Mouse (Mus musculus): ENCODE results near the gene Phf8. TPM values are rescaled to one million over a fixed set of nuclear protein-coding genes. Genes with fewer than 3 reads are reported as not detected.

Gene Phf8
- total RNA-seq, 2 experiments from 2014 or later = 29.8 to 36.7 TPM

Other genes with a start within 250 kb of the Phf8 start
- gene Fam120c, start 176.5 kb upstream of the Phf8 start, total RNA-seq (2021) = 10 to 100 TPM; 43.4 to 44.6 TPM

All from left cerebral cortex, postnatal 14 days (tissue).